ENCODE assay signal across 29 mouse cellular contexts in the genomic region with DNA sequence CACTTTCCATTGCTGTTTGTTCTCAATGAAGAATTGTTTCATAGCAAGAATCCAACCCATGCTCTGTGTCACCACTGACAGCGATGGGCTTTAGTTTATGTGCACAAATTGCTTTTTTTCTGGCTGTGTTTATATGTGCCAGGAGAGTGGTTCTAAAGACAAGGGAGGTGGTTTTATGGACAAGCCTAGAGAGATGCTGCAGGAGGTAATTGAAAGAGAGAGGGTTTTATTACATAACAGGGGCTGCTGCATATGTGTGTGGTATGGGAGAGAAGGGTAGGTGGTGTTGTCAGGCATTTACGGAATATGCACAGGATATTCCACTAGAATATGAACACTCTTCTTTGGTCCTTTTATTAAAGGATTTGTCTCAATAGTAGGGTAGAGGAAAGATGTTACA.
DNase-seq lines count a peak whose midpoint lies in the region; ATAC-seq lines count a peak whose summit lies in the region.
"Had no signal": no experiment of that assay in that cellular context is flagged by ENCODE, and none has a peak within 500 bp of the region (broad histone marks: within the 10 kb centered on the region; RNA-seq: fewer than 3 reads in every experiment).

No protein-coding gene starts in this region.

- DNase-seq in forebrain, embryonic 11.5 days (ENCODE audit: low spot score) = no peak
- DNase-seq in cerebellum, postnatal 36 days = no peak
- DNase-seq in spleen, postnatal 4 days (ENCODE audit: low spot score in 2 of 2) = no peak
- DNase-seq: adrenal gland, adult 8-10 months; cerebellum, adult 8-10 months; embryo, embryonic 11 days; gastrocnemius, postnatal 14 days; heart, postnatal 14 days; kidney, adult 8-10 months; kidney, postnatal 4 days; right cerebral cortex, adult 18-20 months; spleen, adult 18-20 months; thymus, adult 18-20 months; thymus, postnatal 25 days had no signal

- H3K4me3 ChIP-seq in forebrain, embryonic 13.5 days = no peak overlapping the region
- no peak overlapping the region for H3K4me3 ChIP-seq in forebrain, embryonic 11.5 days (ENCODE audit: low read depth, low read length)
- no peak overlapping the region for H3K4me3 ChIP-seq in hindbrain, embryonic 12.5 days
- no peak overlapping the region for H3K4me3 ChIP-seq in hindbrain, embryonic 16.5 days (ENCODE audit: low read length)
- no peak overlapping the region for H3K4me3 ChIP-seq in hindbrain, embryonic 13.5 days
- H3K4me3 ChIP-seq in neural tube, embryonic 14.5 days (ENCODE audit: low read depth, low read length) = no peak overlapping the region
- H3K4me3 ChIP-seq: embryonic facial prominence, embryonic 12.5 days; limb, embryonic 13.5 days; lung, embryonic 15.5 days; midbrain, embryonic 10.5 days had no signal

- H3K4me1 ChIP-seq in forebrain, embryonic 13.5 days = peaks cover 19% of the 10 kb centered on the region
- peaks cover 7% of the 10 kb centered on the region for H3K4me1 ChIP-seq in forebrain, embryonic 11.5 days (replicated peaks; ENCODE audit: control insufficient read depth, insufficient read depth, low read length)
- peaks cover 16% of the 10 kb centered on the region for H3K4me1 ChIP-seq in hindbrain, embryonic 12.5 days
- H3K4me1 ChIP-seq in hindbrain, embryonic 16.5 days (ENCODE audit: control insufficient read depth, insufficient read depth, low read depth, low read length) = peaks cover 11% of the 10 kb centered on the region
- peaks cover 20% of the 10 kb centered on the region for H3K4me1 ChIP-seq in hindbrain, embryonic 13.5 days (replicated peaks)
- peaks cover 9% of the 10 kb centered on the region for H3K4me1 ChIP-seq in neural tube, embryonic 14.5 days (ENCODE audit: control insufficient read depth, insufficient read depth, low read length)

- no peak for ATAC-seq in forebrain, embryonic 13.5 days
- ATAC-seq in forebrain, embryonic 11.5 days (replicated peaks; ENCODE audit: low FRiP score) = no peak
- no peak for ATAC-seq in hindbrain, embryonic 12.5 days (ENCODE audit: low FRiP score)
- no peak for ATAC-seq in hindbrain, embryonic 16.5 days
- 0 out of 2 replicates have a peak, but pooled peaks have one; percentile 37 for ATAC-seq in hindbrain, embryonic 13.5 days (ENCODE audit: low FRiP score)
- ATAC-seq in neural tube, embryonic 14.5 days (ENCODE audit: low read depth) = peak; percentile 86
- ATAC-seq: activated CD4-positive, CD25-positive, alpha-beta regulatory T cell, adult 4 months; intestine, embryonic 16.5 days had no signal

- no peaks in the 10 kb centered on the region for H3K36me3 ChIP-seq in forebrain, embryonic 13.5 days (ENCODE audit: poor library complexity, severe bottlenecking)
- H3K36me3 ChIP-seq in forebrain, embryonic 11.5 days (ENCODE audit: control insufficient read depth, insufficient read depth, low read length) = no peaks in the 10 kb centered on the region
- H3K36me3 ChIP-seq in hindbrain, embryonic 12.5 days = no peaks in the 10 kb centered on the region
- no peaks in the 10 kb centered on the region for H3K36me3 ChIP-seq in hindbrain, embryonic 16.5 days (ENCODE audit: control insufficient read depth, insufficient read depth, low read length)
- no peaks in the 10 kb centered on the region for H3K36me3 ChIP-seq in hindbrain, embryonic 13.5 days
- H3K36me3 ChIP-seq in neural tube, embryonic 14.5 days (ENCODE audit: control insufficient read depth, insufficient read depth, low read length) = no peaks in the 10 kb centered on the region
- H3K36me3 ChIP-seq: embryonic facial prominence, embryonic 12.5 days; limb, embryonic 13.5 days; lung, embryonic 15.5 days; midbrain, embryonic 10.5 days had no signal

- H3K9ac ChIP-seq in forebrain, embryonic 13.5 days = no peak overlapping the region
- H3K9ac ChIP-seq in forebrain, embryonic 11.5 days (ENCODE audit: low read length) = no peak overlapping the region
- no peak overlapping the region for H3K9ac ChIP-seq in hindbrain, embryonic 12.5 days
- no peak overlapping the region for H3K9ac ChIP-seq in hindbrain, embryonic 16.5 days (ENCODE audit: low read depth, low read length)
- no peak overlapping the region for H3K9ac ChIP-seq in hindbrain, embryonic 13.5 days
- H3K9ac ChIP-seq in neural tube, embryonic 14.5 days (replicated peaks; ENCODE audit: low read depth, low read length) = no peak overlapping the region
- H3K9ac ChIP-seq: embryonic facial prominence, embryonic 12.5 days; limb, embryonic 13.5 days; lung, embryonic 15.5 days had no signal

- 0 out of 2 replicates have a peak overlapping the region, but pooled peaks have one; percentile 19 for H3K27ac ChIP-seq in forebrain, embryonic 13.5 days
- no peak overlapping the region for H3K27ac ChIP-seq in forebrain, embryonic 11.5 days (ENCODE audit: low read depth, low read length)
- peak overlapping the region; percentile 86 for H3K27ac ChIP-seq in hindbrain, embryonic 12.5 days
- H3K27ac ChIP-seq in hindbrain, embryonic 16.5 days (ENCODE audit: low read depth, low read length) = no peak overlapping the region
- peak overlapping the region; percentile 61 for H3K27ac ChIP-seq in hindbrain, embryonic 13.5 days
- peak overlapping the region; percentile 12 for H3K27ac ChIP-seq in neural tube, embryonic 14.5 days (ENCODE audit: low read depth, low read length)
- H3K27ac ChIP-seq: embryonic facial prominence, embryonic 12.5 days; kidney, postnatal 0 days; limb, embryonic 13.5 days; lung, embryonic 15.5 days; midbrain, embryonic 10.5 days; stomach, postnatal 0 days had no signal

- H3K9me3 ChIP-seq in forebrain, embryonic 13.5 days (replicated peaks) = no peaks in the 10 kb centered on the region
- no peaks in the 10 kb centered on the region for H3K9me3 ChIP-seq in forebrain, embryonic 11.5 days (ENCODE audit: control insufficient read depth, low read length)
- no peaks in the 10 kb centered on the region for H3K9me3 ChIP-seq in hindbrain, embryonic 12.5 days (replicated peaks)
- no peaks in the 10 kb centered on the region for H3K9me3 ChIP-seq in hindbrain, embryonic 16.5 days (ENCODE audit: control insufficient read depth, low read length)
- no peaks in the 10 kb centered on the region for H3K9me3 ChIP-seq in hindbrain, embryonic 13.5 days
- no peaks in the 10 kb centered on the region for H3K9me3 ChIP-seq in neural tube, embryonic 14.5 days (ENCODE audit: control insufficient read depth, low read length)
- H3K9me3 ChIP-seq: embryonic facial prominence, embryonic 12.5 days; limb, embryonic 13.5 days; lung, embryonic 15.5 days; midbrain, embryonic 10.5 days had no signal

- 77% methylated on average over 2 of the region's 2 CpGs for WGBS in forebrain, embryonic 13.5 days
- 87% methylated on average over 2 of the region's 2 CpGs for WGBS in forebrain, embryonic 11.5 days
- WGBS in hindbrain, embryonic 12.5 days = 86% methylated on average over 2 of the region's 2 CpGs
- WGBS in hindbrain, embryonic 16.5 days = 71% methylated on average over 2 of the region's 2 CpGs
- WGBS in hindbrain, embryonic 13.5 days = 65% methylated on average over 2 of the region's 2 CpGs
- WGBS in neural tube, embryonic 14.5 days = 20% methylated on average over 2 of the region's 2 CpGs

- no peak overlapping the region for H3K4me2 ChIP-seq in forebrain, embryonic 13.5 days
- no peak overlapping the region for H3K4me2 ChIP-seq in forebrain, embryonic 11.5 days (ENCODE audit: low read depth, low read length, severe bottlenecking)
- no peak overlapping the region for H3K4me2 ChIP-seq in hindbrain, embryonic 12.5 days (replicated peaks)
- H3K4me2 ChIP-seq in hindbrain, embryonic 16.5 days (ENCODE audit: low read length) = no peak overlapping the region
- H3K4me2 ChIP-seq in hindbrain, embryonic 13.5 days = no peak overlapping the region
- H3K4me2 ChIP-seq in neural tube, embryonic 14.5 days (ENCODE audit: low read depth, low read length) = no peak overlapping the region
- H3K4me2 ChIP-seq: embryonic facial prominence, embryonic 12.5 days; limb, embryonic 13.5 days; liver, embryonic 11.5 days; lung, embryonic 15.5 days had no signal

- H3K27me3 ChIP-seq in forebrain, embryonic 13.5 days = no peaks in the 10 kb centered on the region
- no peaks in the 10 kb centered on the region for H3K27me3 ChIP-seq in forebrain, embryonic 11.5 days (ENCODE audit: control insufficient read depth, insufficient read depth, low read length)
- no peaks in the 10 kb centered on the region for H3K27me3 ChIP-seq in hindbrain, embryonic 12.5 days
- H3K27me3 ChIP-seq in hindbrain, embryonic 16.5 days (replicated peaks; ENCODE audit: control insufficient read depth, insufficient read depth, low read length) = no peaks in the 10 kb centered on the region
- no peaks in the 10 kb centered on the region for H3K27me3 ChIP-seq in hindbrain, embryonic 13.5 days
- H3K27me3 ChIP-seq in neural tube, embryonic 14.5 days (ENCODE audit: control insufficient read depth, insufficient read depth, low read length) = no peaks in the 10 kb centered on the region
- H3K27me3 ChIP-seq: CH12.LX; embryonic facial prominence, embryonic 12.5 days; limb, embryonic 13.5 days; lung, embryonic 15.5 days had no signal

Comparison
In these comparisons a context has a peak if more than half of its experiments do, and no peak if none do; other contexts are left out.
1. ATAC-seq: peak in hindbrain, embryonic 13.5 days (single experiment) and neural tube, embryonic 14.5 days (single experiment); none in forebrain, embryonic 13.5 days (single experiment), forebrain, embryonic 11.5 days (single experiment), hindbrain, embryonic 12.5 days (single experiment) and hindbrain, embryonic 16.5 days (single experiment).
2. H3K27ac ChIP-seq: peak in forebrain, embryonic 13.5 days (single experiment), hindbrain, embryonic 12.5 days (single experiment), hindbrain, embryonic 13.5 days (single experiment) and neural tube, embryonic 14.5 days (single experiment); none in forebrain, embryonic 11.5 days (single experiment) and hindbrain, embryonic 16.5 days (single experiment).